Mouse (Mus musculus) hindbrain, postnatal 0 days (tissue): ENCODE results near the gene Tiam1. TPM values are rescaled to one million over a fixed set of nuclear protein-coding genes. Genes with fewer than 3 reads are reported as not detected.

Experiments used
- ATAC-seq: fragments of 200-750 bp; cut with Nextera tagmentation; 2 replicates; pipeline ENCODE4 v1.8.0; 2017; ENCODE audit warnings: mild to moderate bottlenecking, moderate TSS enrichment, moderate library complexity
- DNase-seq: peaks from one replicate; pipeline ENCODE4 v3.0.0-alpha.2; 2015; ENCODE audit warnings: low spot score
- H3K27ac ChIP-seq: fragments of 300-500 bp; sonication (generic); 2 replicates; pipeline ENCODE4 v1.5.1; 2014; ENCODE audit warnings: mild to moderate bottlenecking
- H3K27me3 ChIP-seq: fragments of 300-500 bp; sonication (generic); 2 replicates; pipeline ENCODE4 v1.6.1; 2014; ENCODE audit warnings: low read length, mixed read lengths; ENCODE audit not compliant: insufficient read depth
- H3K36me3 ChIP-seq: fragments of 300-500 bp; sonication (generic); 2 replicates; pipeline ENCODE4 v1.6.1; 2014; ENCODE audit warnings: low read length, mixed read lengths; ENCODE audit not compliant: insufficient read depth
- H3K4me1 ChIP-seq: fragments of 300-500 bp; sonication (generic); 2 replicates; pipeline ENCODE4 v1.6.1; 2014; ENCODE audit warnings: antibody characterized with exemption, low read length, mixed read lengths; ENCODE audit not compliant: insufficient read depth
- H3K4me2 ChIP-seq: fragments of 300-500 bp; sonication (generic); 2 replicates; pipeline ENCODE4 v1.6.1; 2014; ENCODE audit warnings: low read depth, mild to moderate bottlenecking, low read length, moderate library complexity, mixed read lengths
- H3K4me3 ChIP-seq: fragments of 300-500 bp; sonication (generic); 2 replicates; pipeline ENCODE4 v1.5.1; 2014; ENCODE audit warnings: low read length
- H3K9ac ChIP-seq: fragments of 300-500 bp; sonication (generic); replicated peaks from 2 replicates; pipeline ENCODE4 v1.6.1; 2014; ENCODE audit warnings: mild to moderate bottlenecking, low read length, moderate library complexity, mixed read lengths
- H3K9me3 ChIP-seq: fragments of 300-500 bp; sonication (generic); 2 replicates; pipeline ENCODE4 v1.6.1; 2016; ENCODE audit warnings: low read length, mixed read lengths
- CTCF ChIP-seq: IDR thresholded peaks from 2 replicates; pipeline ENCODE4 v1.5.1; 2016; ENCODE audit warnings: antibody characterized with exemption, control low read depth, low read depth
- WGBS: fragments of 180-500 bp; shearing (Covaris S2); extraction: QIAGEN DNeasy Blood & Tissue Kit; methylation state at CpG from one replicate; pipeline ENCODE4 v1.1.7; 2014; 5-methylcytosine and 5-hydroxymethylcytosine counted together
- polyA plus RNA-seq: library from polyadenylated mRNA; unstranded; fragments of >200 nt; fragmentation: Nextera tagmentation; extraction: Ambion mirVana; gene quantifications from 2 replicates; pipeline ENCODE4 v1.2.1, GENCODE M21; 2015
- total RNA-seq: library from RNA; depleted of rRNA; stranded (reverse); fragments of >200 nt; gene quantifications from 2 replicates; pipeline ENCODE4 v1.2.3, GENCODE M21; 2014

Gene Tiam1
- total and polyA plus RNA-seq, 2 experiments from 2014 or later, result 15.1 to 26.2 TPM

GRCm38 (mm10) chr16:90003556-90003955 lies 140.0 kb downstream of the Tiam1 start:
- no peak overlapping the region for H3K4me2 ChIP-seq
- H3K36me3 ChIP-seq, result no peaks in the 10 kb centered on the region
- H3K27me3 ChIP-seq, result no peaks in the 10 kb centered on the region
- H3K9me3 ChIP-seq, result no peaks in the 10 kb centered on the region
- WGBS, result 96% methylated on average over 14 of the region's 14 CpGs
- no peak overlapping the region for H3K9ac ChIP-seq
- TF ChIP-seq CTCF, result no peak
- H3K27ac ChIP-seq, result no peak overlapping the region
- no peak for DNase-seq
- no peak overlapping the region for H3K4me3 ChIP-seq
- no peaks in the 10 kb centered on the region for H3K4me1 ChIP-seq
- no peak for ATAC-seq

- no peak overlapping the region for H3K27ac ChIP-seq
- H3K9me3 ChIP-seq, result no peaks in the 10 kb centered on the region
- H3K4me2 ChIP-seq, result no peak overlapping the region
- H3K27me3 ChIP-seq, result no peaks in the 10 kb centered on the region
- H3K9ac ChIP-seq, result no peak overlapping the region
- no peak for TF ChIP-seq CTCF
- ATAC-seq, result no peak
- H3K4me3 ChIP-seq, result no peak overlapping the region
- 42% methylated on average over 7 of the region's 7 CpGs for WGBS
- no peaks in the 10 kb centered on the region for H3K36me3 ChIP-seq
- no peak for DNase-seq
- 0 out of 2 replicates have a peak, but pooled peaks cover 8% of the 10 kb centered on the region for H3K4me1 ChIP-seq
These were observed 148.4 kb downstream of the Tiam1 start for GRCm38 (mm10) chr16:89995155-89995554.

- no peaks in the 10 kb centered on the region for H3K27me3 ChIP-seq
- H3K4me3 ChIP-seq, result no peak overlapping the region
- H3K36me3 ChIP-seq, result no peaks in the 10 kb centered on the region
- DNase-seq (no peak), ATAC-seq (0 out of 2 replicates have a peak, but pooled peaks have one; percentile 27)
- 0 out of 2 replicates have a peak, but pooled peaks cover 8% of the 10 kb centered on the region for H3K4me1 ChIP-seq
- no peaks in the 10 kb centered on the region for H3K9me3 ChIP-seq
- no peak for TF ChIP-seq CTCF
- no peak overlapping the region for H3K4me2 ChIP-seq
- H3K9ac ChIP-seq, result no peak overlapping the region
- H3K27ac ChIP-seq, result no peak overlapping the region
- WGBS, result 80% methylated on average over 17 of the region's 17 CpGs
These were observed 149.4 kb downstream of the Tiam1 start for GRCm38 (mm10) chr16:89993991-89994825.

GRCm38 (mm10) chr16:89993506-89993905 lies 150.1 kb downstream of the Tiam1 start:
- no peak overlapping the region for H3K4me2 ChIP-seq
- H3K4me3 ChIP-seq, result no peak overlapping the region
- no peak overlapping the region for H3K27ac ChIP-seq
- ATAC-seq (no peak), DNase-seq (no peak)
- WGBS, result 94% methylated on average over 4 of the region's 4 CpGs
- H3K4me1 ChIP-seq, result 0 out of 2 replicates have a peak, but pooled peaks cover 8% of the 10 kb centered on the region
- H3K36me3 ChIP-seq, result no peaks in the 10 kb centered on the region
- no peak for TF ChIP-seq CTCF
- no peaks in the 10 kb centered on the region for H3K27me3 ChIP-seq
- H3K9ac ChIP-seq, result no peak overlapping the region
- no peaks in the 10 kb centered on the region for H3K9me3 ChIP-seq

DNA sequence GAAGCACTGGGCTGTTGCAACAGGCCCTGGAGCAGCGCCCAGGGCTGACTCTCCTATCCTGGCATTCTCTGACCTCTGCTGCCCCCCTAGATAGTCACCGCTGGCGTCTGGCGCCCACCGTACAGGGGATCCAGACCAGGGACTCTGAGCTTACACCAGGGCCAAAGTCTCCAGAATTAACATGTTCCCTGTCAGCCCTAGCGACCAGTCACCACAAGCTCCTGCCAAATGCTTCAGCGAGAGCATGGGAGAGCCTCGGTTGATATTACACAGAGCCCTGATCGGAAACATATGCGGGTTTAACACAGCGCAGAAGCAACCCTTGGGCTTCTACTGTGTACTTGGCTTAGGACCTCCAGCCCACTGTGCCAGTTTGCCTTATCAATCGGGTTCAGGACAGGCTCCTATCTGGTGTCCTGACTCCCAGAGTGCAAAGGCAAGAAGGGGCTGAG lies 151.8 kb downstream of the Tiam1 start:
- no peak for ATAC-seq
- Histone ChIP-seq H3K9ac (no peak overlapping the region), H3K36me3 (no peaks in the 10 kb centered on the region), H3K27ac (no peak overlapping the region), H3K9me3 (no peaks in the 10 kb centered on the region), H3K4me3 (no peak overlapping the region), H3K4me2 (no peak overlapping the region), H3K27me3 (no peaks in the 10 kb centered on the region), H3K4me1 (0 out of 2 replicates have a peak, but pooled peaks cover 8% of the 10 kb centered on the region)
- no peak for DNase-seq
- TF ChIP-seq CTCF, result no peak
- 68% methylated on average over 12 of the region's 12 CpGs for WGBS

- Histone ChIP-seq H3K9me3 (no peaks in the 10 kb centered on the region), H3K36me3 (no peaks in the 10 kb centered on the region), H3K27me3 (no peaks in the 10 kb centered on the region), H3K4me2 (no peak overlapping the region), H3K4me3 (no peak overlapping the region), H3K4me1 (0 out of 2 replicates have a peak, but pooled peaks cover 14% of the 10 kb centered on the region), H3K27ac (no peak overlapping the region), H3K9ac (no peak overlapping the region)
- 0 out of 2 replicates have a peak, but pooled peaks have one; percentile 1 for TF ChIP-seq CTCF
- WGBS, result 80% methylated on average over 5 of the region's 5 CpGs
- no peak for DNase-seq
- ATAC-seq, result no peak
These were observed 153.1 kb downstream of the Tiam1 start for GRCm38 (mm10) chr16:89990288-89990955.

- ATAC-seq, result no peak
- no peak overlapping the region for H3K27ac ChIP-seq
- DNase-seq, result no peak
- no peaks in the 10 kb centered on the region for H3K27me3 ChIP-seq
- H3K9ac ChIP-seq, result no peak overlapping the region
- WGBS, result 77% methylated on average over 10 of the region's 10 CpGs
- H3K9me3 ChIP-seq, result no peaks in the 10 kb centered on the region
- no peak overlapping the region for H3K4me3 ChIP-seq
- H3K4me1 ChIP-seq, result 0 out of 2 replicates have a peak, but pooled peaks cover 10% of the 10 kb centered on the region
- TF ChIP-seq CTCF, result no peak
- no peaks in the 10 kb centered on the region for H3K36me3 ChIP-seq
- no peak overlapping the region for H3K4me2 ChIP-seq
These were observed 153.8 kb downstream of the Tiam1 start for GRCm38 (mm10) chr16:89989816-89990215.
